Mouse (Mus musculus): ENCODE measurements at regions not wholly inside any gene's neighbourhood (a gene's known extent, or its start where the extent isn't known, plus 50 kb on each side); places are given as distances from the start of the nearest gene placed in this dataset.
"Not testable (repeated sequence)": the region's sequence is repeated elsewhere in the genome, so short reads cannot be mapped to it uniquely, and the experiment has no call there.

DNA sequence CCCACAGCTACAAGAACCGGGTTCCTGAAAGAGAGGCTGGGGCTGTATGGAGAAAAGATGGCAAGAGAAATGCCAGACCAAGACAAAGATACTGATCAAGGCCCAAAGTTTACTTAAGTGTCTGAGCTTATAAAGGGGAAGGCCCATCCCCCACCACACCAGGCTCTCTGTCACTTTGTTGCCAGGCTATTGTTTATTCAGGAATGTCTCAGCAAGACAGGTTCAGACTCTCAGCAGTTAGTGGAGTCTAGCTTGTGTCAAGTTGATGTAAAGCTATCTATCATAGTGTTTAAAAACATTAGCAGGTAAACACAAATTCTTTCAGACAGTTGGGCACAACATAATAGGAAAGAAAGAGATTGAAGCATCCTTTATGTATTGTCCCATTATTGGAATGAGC lies 244.4 kb upstream of the Crygf start:
- Histone ChIP-seq H3K27me3 (ENCODE audit: control insufficient read depth, insufficient read depth, low read length) (no peaks in the 10 kb centered on the region), H3K36me3 (replicated peaks; ENCODE audit: control insufficient read depth, insufficient read depth) (no peaks in the 10 kb centered on the region), H3K27ac (no peak overlapping the region), H3K4me2 (replicated peaks) (no peak overlapping the region), H3K9me3 (ENCODE audit: control insufficient read depth, low read length) (no peaks in the 10 kb centered on the region), H3K9ac (no peak overlapping the region), H3K4me1 (replicated peaks; ENCODE audit: control insufficient read depth, insufficient read depth, low read length) (peaks cover 5% of the 10 kb centered on the region), H3K4me3 (replicated peaks; ENCODE audit: low read length) (no peak overlapping the region)
- 15% methylated on average over 1 of the region's 1 CpGs for WGBS
- ATAC-seq (ENCODE audit: low FRiP score) (no peak), DNase-seq (ENCODE audit: low spot score) (no peak)

DNA sequence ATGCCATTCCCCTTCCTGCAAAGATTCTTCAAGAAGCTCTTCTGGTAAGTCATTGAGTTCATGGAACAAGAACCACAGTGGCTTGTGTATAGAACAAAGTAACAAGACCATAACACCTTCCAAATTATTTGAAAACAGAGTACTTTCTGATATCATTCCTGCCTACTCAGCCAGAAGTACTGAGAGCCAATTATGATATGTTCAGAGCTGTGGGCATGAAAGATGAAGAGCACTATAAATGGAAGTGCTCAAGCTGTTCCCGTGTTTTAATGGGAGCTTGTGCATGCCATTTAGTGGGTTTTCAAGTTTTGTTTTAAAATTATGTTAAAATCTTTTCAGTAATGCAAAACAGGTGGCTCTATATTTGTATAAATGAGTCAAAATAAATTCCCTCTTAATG lies 239.0 kb upstream of the Crygf start:
- H3K36me3 ChIP-seq (replicated peaks; ENCODE audit: control insufficient read depth, insufficient read depth), result no peaks in the 10 kb centered on the region
- H3K4me3 ChIP-seq (replicated peaks; ENCODE audit: low read length), result no peak overlapping the region
- DNase-seq (ENCODE audit: low spot score) (no peak), ATAC-seq (ENCODE audit: low FRiP score) (no peak)
- H3K4me2 ChIP-seq (replicated peaks), result no peak overlapping the region
- no peak overlapping the region for H3K27ac ChIP-seq
- no peaks in the 10 kb centered on the region for H3K9me3 ChIP-seq (ENCODE audit: control insufficient read depth, low read length)
- H3K4me1 ChIP-seq (replicated peaks; ENCODE audit: control insufficient read depth, insufficient read depth, low read length), result no peaks in the 10 kb centered on the region
- 98% methylated on average over 1 of the region's 1 CpGs for WGBS
- H3K27me3 ChIP-seq (ENCODE audit: control insufficient read depth, insufficient read depth, low read length), result no peaks in the 10 kb centered on the region
- H3K9ac ChIP-seq, result no peak overlapping the region

DNA sequence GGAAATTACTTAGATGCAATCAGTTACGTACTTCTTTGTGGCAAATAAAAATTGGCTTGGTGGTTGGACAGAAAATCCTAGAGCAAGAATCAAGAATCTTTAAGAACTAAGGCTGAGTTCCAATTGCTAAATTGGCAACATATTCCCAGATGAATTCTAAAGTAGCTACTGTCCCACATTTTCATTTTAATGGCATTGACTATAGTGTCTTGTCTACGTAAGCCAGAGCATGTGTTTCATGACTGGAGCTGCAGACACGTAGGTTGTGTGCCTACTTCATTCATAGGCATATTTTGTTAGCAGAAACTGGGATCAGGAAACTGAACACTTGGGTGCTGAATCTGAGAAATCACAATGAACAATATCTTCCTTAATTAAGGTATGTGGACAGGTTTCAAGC lies 196.1 kb upstream of the Crygf start:
- ATAC-seq (ENCODE audit: low FRiP score) (no peak), DNase-seq (ENCODE audit: low spot score) (no peak)
- Histone ChIP-seq H3K36me3 (replicated peaks; ENCODE audit: control insufficient read depth, insufficient read depth) (no peaks in the 10 kb centered on the region), H3K9me3 (ENCODE audit: control insufficient read depth, low read length) (no peaks in the 10 kb centered on the region), H3K4me3 (replicated peaks; ENCODE audit: low read length) (no peak overlapping the region), H3K4me1 (replicated peaks; ENCODE audit: control insufficient read depth, insufficient read depth, low read length) (no peaks in the 10 kb centered on the region), H3K27me3 (ENCODE audit: control insufficient read depth, insufficient read depth, low read length) (no peaks in the 10 kb centered on the region), H3K27ac (no peak overlapping the region), H3K4me2 (replicated peaks) (no peak overlapping the region), H3K9ac (no peak overlapping the region)
- WGBS, result 86% methylated on average over 3 of the region's 3 CpGs

DNA sequence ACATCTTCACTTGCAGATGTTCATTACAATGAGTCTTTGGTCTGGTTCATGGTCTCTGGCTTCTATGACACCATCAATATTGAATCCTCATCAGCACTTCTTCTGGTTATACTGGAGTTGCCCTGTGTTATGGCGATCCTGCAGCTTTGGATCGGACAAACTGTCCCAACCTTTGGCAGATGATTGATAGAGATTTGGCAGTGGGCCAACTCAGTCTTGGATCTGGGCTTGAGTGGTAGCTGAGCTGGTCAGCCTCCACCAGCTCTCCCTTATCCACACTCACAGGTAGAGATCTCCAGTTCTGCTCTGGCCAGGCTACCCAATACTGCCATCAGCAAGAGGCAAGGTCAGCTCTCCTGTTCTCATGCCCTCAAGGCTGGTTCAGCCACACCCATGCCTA lies 168.4 kb upstream of the Crygf start:
- H3K9me3 ChIP-seq (ENCODE audit: control insufficient read depth, low read length), result no peaks in the 10 kb centered on the region
- WGBS, result 78% methylated on average over 2 of the region's 2 CpGs
- no peaks in the 10 kb centered on the region for H3K27me3 ChIP-seq (ENCODE audit: control insufficient read depth, insufficient read depth, low read length)
- no peak overlapping the region for H3K4me2 ChIP-seq (replicated peaks)
- H3K4me3 ChIP-seq (replicated peaks; ENCODE audit: low read length), result no peak overlapping the region
- no peak for ATAC-seq (ENCODE audit: low FRiP score)
- no peak for DNase-seq (ENCODE audit: low spot score)
- no peaks in the 10 kb centered on the region for H3K36me3 ChIP-seq (replicated peaks; ENCODE audit: control insufficient read depth, insufficient read depth)
- H3K4me1 ChIP-seq (replicated peaks; ENCODE audit: control insufficient read depth, insufficient read depth, low read length), result no peaks in the 10 kb centered on the region
- H3K9ac ChIP-seq, result no peak overlapping the region
- no peak overlapping the region for H3K27ac ChIP-seq

DNA sequence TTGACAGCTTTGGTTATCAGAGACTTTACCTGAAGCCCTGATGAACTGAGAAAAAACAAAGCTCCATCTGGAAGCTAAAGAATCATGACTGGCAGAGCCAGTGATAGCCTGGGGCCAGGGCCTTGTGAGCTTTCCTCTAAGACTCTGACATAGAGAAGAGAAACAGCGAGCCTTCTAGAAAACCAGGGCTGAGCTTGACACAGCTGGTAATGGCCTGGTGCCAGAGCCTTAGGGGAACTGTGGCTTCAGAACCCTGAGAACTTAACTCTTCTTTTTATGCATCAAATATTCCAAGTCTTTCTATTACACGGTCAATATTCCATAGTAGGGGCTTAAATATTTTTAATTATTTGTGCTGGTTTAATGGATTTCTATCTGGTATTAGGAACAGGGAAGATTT lies 165.2 kb upstream of the Crygf start:
- Histone ChIP-seq H3K4me1 (replicated peaks; ENCODE audit: control insufficient read depth, insufficient read depth, low read length) (no peaks in the 10 kb centered on the region), H3K27ac (no peak overlapping the region), H3K4me3 (replicated peaks; ENCODE audit: low read length) (no peak overlapping the region), H3K9ac (no peak overlapping the region), H3K36me3 (replicated peaks; ENCODE audit: control insufficient read depth, insufficient read depth) (no peaks in the 10 kb centered on the region), H3K4me2 (replicated peaks) (no peak overlapping the region), H3K9me3 (ENCODE audit: control insufficient read depth, low read length) (no peaks in the 10 kb centered on the region), H3K27me3 (ENCODE audit: control insufficient read depth, insufficient read depth, low read length) (no peaks in the 10 kb centered on the region)
- no peak for ATAC-seq (ENCODE audit: low FRiP score)
- 64% methylated on average over 2 of the region's 2 CpGs for WGBS
- DNase-seq (ENCODE audit: low spot score), result no peak

DNA sequence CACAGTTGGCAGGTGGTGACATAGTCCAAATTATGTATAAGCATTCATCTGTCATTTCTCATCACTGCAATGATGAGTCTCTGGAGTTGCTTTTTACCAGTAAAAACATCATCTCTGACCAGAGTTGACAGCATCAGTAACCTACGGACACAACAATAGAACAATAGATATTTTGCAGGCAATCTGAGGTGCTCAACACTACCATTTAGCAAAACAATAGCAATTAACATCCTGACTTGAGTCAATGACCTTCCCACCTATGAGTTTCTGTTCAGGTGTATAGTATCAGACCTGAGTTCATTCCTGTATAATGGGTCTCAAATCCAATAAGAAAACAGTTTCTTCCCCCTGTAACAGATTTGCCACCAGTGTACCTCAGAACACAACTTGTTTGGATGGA lies 126.1 kb upstream of the Crygf start:
- no peak overlapping the region for H3K27ac ChIP-seq
- no peak overlapping the region for H3K9ac ChIP-seq
- H3K4me1 ChIP-seq (replicated peaks; ENCODE audit: control insufficient read depth, insufficient read depth, low read length), result no peaks in the 10 kb centered on the region
- H3K27me3 ChIP-seq (ENCODE audit: control insufficient read depth, insufficient read depth, low read length), result no peaks in the 10 kb centered on the region
- H3K4me3 ChIP-seq (replicated peaks; ENCODE audit: low read length), result no peak overlapping the region
- no peaks in the 10 kb centered on the region; the same call in 1 of the 2 replicates for H3K9me3 ChIP-seq (ENCODE audit: control insufficient read depth, low read length)
- 74% methylated on average over 1 of the region's 1 CpGs for WGBS
- no peak for DNase-seq (ENCODE audit: low spot score)
- H3K36me3 ChIP-seq (replicated peaks; ENCODE audit: control insufficient read depth, insufficient read depth), result no peaks in the 10 kb centered on the region
- H3K4me2 ChIP-seq (replicated peaks), result no peak overlapping the region
- no peak for ATAC-seq (ENCODE audit: low FRiP score)

DNA sequence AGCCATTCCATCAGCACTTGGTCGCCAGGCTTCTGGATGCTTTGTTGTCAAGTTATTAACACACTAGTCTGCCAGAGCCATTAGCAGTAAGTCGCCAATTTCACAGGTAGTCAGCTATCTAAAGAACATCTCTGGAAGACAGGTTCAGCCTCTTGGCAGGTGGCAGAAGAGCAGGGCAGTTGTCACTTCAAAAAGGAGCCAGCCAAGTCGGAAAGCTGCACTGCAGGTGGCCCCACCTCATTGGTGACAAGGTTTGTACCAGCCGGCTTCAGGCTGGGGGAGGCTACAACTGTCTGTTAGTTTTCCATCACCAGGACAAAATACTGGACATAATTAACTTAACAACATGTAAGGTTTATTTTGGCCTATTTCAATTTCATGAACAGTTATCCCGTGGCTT lies 105.5 kb upstream of the Crygf start:
- Histone ChIP-seq H3K27ac (no peak overlapping the region), H3K4me2 (replicated peaks) (no peak overlapping the region)
- 76% methylated on average over 5 of the region's 5 CpGs for WGBS

DNA sequence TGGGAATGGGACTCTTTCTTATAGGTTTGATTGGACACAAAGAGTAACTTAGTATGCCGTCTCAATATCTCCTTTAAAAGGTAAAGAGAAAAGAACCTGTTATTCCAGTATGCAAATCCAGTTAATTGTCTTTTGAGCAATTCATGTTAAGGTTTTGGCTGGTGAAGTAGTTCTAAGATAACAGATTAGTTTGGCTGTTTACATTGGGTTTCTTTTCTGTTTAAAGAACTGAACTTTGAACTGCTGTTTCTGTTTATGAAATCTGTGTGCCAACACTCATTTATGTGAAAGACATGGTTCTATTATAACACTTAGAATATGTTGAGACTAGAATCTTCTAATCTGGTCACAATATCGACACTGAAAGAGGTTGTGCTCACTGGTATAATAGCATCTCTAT lies 85.2 kb upstream of the Crygf start:
- H3K4me1 ChIP-seq (replicated peaks; ENCODE audit: control insufficient read depth, insufficient read depth, low read length), result no peaks in the 10 kb centered on the region
- no peaks in the 10 kb centered on the region for H3K27me3 ChIP-seq (ENCODE audit: control insufficient read depth, insufficient read depth, low read length)
- H3K9ac ChIP-seq, result no peak overlapping the region
- whole genome bisulfite sequencing, result 80% methylated on average over 2 of the region's 2 CpGs
- H3K4me3 ChIP-seq (replicated peaks; ENCODE audit: low read length), result no peak overlapping the region
- no peak for DNase-seq (ENCODE audit: low spot score)
- H3K36me3 ChIP-seq (replicated peaks; ENCODE audit: control insufficient read depth, insufficient read depth), result no peaks in the 10 kb centered on the region
- no peak overlapping the region for H3K4me2 ChIP-seq (replicated peaks)
- ATAC-seq (ENCODE audit: low FRiP score), result no peak
- H3K27ac ChIP-seq, result no peak overlapping the region
- H3K9me3 ChIP-seq (ENCODE audit: control insufficient read depth, low read length), result no peaks in the 10 kb centered on the region

More for the DNA sequence above, 105.5 kb upstream of the Crygf start:
- Histone ChIP-seq H3K9ac (no peak overlapping the region), H3K9me3 (ENCODE audit: control insufficient read depth, low read length) (no peaks in the 10 kb centered on the region), H3K4me3 (replicated peaks; ENCODE audit: low read length) (no peak overlapping the region), H3K4me1 (replicated peaks; ENCODE audit: control insufficient read depth, insufficient read depth, low read length) (no peaks in the 10 kb centered on the region), H3K27me3 (ENCODE audit: control insufficient read depth, insufficient read depth, low read length) (no peaks in the 10 kb centered on the region), H3K36me3 (replicated peaks; ENCODE audit: control insufficient read depth, insufficient read depth) (no peaks in the 10 kb centered on the region)
- ATAC-seq (ENCODE audit: low FRiP score) (no peak), DNase-seq (ENCODE audit: low spot score) (no peak)

DNA sequence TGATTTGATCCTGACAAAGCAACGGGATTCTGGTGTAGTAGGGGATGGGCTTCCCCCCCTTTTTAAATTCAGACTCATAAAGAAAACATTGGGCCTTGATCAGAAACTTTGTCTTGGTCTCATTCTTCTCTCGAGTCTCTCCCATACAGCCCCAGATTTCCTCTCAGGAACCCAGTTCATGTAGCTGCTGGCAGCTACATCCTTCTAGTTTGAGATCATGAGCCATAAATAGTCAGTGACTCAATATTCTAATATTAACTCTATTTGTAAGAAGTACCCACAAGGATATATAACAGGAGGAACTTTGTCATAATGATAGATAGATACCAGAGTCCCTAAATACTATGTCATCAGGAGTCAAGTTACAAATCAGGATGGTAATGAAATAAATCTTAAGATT lies 79.3 kb upstream of the Crygf start:
- no peaks in the 10 kb centered on the region for H3K9me3 ChIP-seq (ENCODE audit: control insufficient read depth, low read length)
- 66% methylated on average over 2 of the region's 2 CpGs for WGBS
- no peaks in the 10 kb centered on the region for H3K27me3 ChIP-seq (ENCODE audit: control insufficient read depth, insufficient read depth, low read length)
- H3K4me1 ChIP-seq (replicated peaks; ENCODE audit: control insufficient read depth, insufficient read depth, low read length), result no peaks in the 10 kb centered on the region
- DNase-seq (ENCODE audit: low spot score), result no peak
- no peak for ATAC-seq (ENCODE audit: low FRiP score)
- no peak overlapping the region for H3K27ac ChIP-seq
- no peak overlapping the region for H3K4me2 ChIP-seq (replicated peaks)
- H3K36me3 ChIP-seq (replicated peaks; ENCODE audit: control insufficient read depth, insufficient read depth), result no peaks in the 10 kb centered on the region
- H3K9ac ChIP-seq, result no peak overlapping the region
- H3K4me3 ChIP-seq (replicated peaks; ENCODE audit: low read length), result no peak overlapping the region

DNA sequence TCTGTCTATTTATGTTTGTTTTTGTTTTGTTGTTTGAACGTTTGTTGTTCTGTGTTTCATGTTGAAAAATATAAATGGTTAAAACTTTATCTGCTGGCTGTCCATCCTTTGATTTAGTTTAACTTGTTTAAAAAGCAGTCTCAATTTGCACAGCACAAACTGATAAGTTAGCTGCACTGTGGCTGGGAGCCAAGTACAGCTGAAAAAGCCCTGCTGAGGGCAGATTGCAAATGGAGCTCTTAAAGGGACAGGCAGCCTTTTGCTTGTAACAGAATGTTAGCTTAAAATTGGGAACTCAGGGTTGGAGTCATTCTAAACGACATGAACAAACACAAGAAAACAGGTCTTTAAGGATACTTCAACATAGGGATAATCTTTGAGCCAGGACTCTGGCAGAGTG lies 52.6 kb upstream of the Crygf start:
- not testable (repeated sequence) for H3K4me1 ChIP-seq (replicated peaks; ENCODE audit: control insufficient read depth, insufficient read depth, low read length); H3K9me3 ChIP-seq (ENCODE audit: control insufficient read depth, low read length); H3K4me2 ChIP-seq (replicated peaks); H3K9ac ChIP-seq; ATAC-seq (ENCODE audit: low FRiP score); H3K27me3 ChIP-seq (ENCODE audit: control insufficient read depth, insufficient read depth, low read length); DNase-seq (ENCODE audit: low spot score); H3K27ac ChIP-seq; H3K36me3 ChIP-seq (replicated peaks; ENCODE audit: control insufficient read depth, insufficient read depth); H3K4me3 ChIP-seq (replicated peaks; ENCODE audit: low read length)
- 72% methylated on average over 2 of the region's 2 CpGs for WGBS

All from hindbrain, embryonic 14.5 days (tissue).